Mouse (Mus musculus) limb, embryonic 11.5 days (tissue): ENCODE measurements around the gene Sbf2. TPM values are rescaled to one million over a fixed set of nuclear protein-coding genes. Genes with fewer than 3 reads are reported as not detected.
"Not testable (repeated sequence)": the region's sequence is repeated elsewhere in the genome, so short reads cannot be mapped to it uniquely, and the experiment has no call there.

Source experiments
- ATAC-seq: fragments of 200-750 bp; cut with Nextera tagmentation; 2 replicates; pipeline ENCODE4 v1.8.0; 2017; ENCODE audit warnings: low read depth; ENCODE audit not compliant: insufficient number of reproducible peaks, low FRiP score, low TSS enrichment
- DNase-seq: peaks from one replicate; pipeline ENCODE4 v3.0.0-alpha.2; 2015; ENCODE audit warnings: low spot score
- H3K27ac ChIP-seq: fragments of 300-500 bp; sonication (generic); replicated peaks from 2 replicates; pipeline ENCODE4 v1.5.1; 2014; ENCODE audit warnings: low read depth, mild to moderate bottlenecking, low read length
- H3K27me3 ChIP-seq: fragments of 300-500 bp; sonication (generic); 2 replicates; pipeline ENCODE4 v1.6.1; 2014; ENCODE audit warnings: mild to moderate bottlenecking, low read length, mixed read lengths; ENCODE audit not compliant: control insufficient read depth, insufficient read depth
- H3K36me3 ChIP-seq: fragments of 300-500 bp; sonication (generic); 2 replicates; pipeline ENCODE4 v1.6.1; 2014; ENCODE audit warnings: mild to moderate bottlenecking, low read length, moderate library complexity, mixed read lengths; ENCODE audit not compliant: control insufficient read depth, insufficient read depth
- H3K4me1 ChIP-seq: fragments of 300-500 bp; sonication (generic); 2 replicates; pipeline ENCODE4 v1.6.1; 2014; ENCODE audit warnings: low read length, mixed read lengths; ENCODE audit not compliant: control insufficient read depth, insufficient read depth
- H3K4me2 ChIP-seq: fragments of 300-500 bp; sonication (generic); 2 replicates; pipeline ENCODE4 v1.6.1; 2014; ENCODE audit warnings: low read depth, mild to moderate bottlenecking, moderate library complexity; ENCODE audit not compliant: severe bottlenecking
- H3K4me3 ChIP-seq: fragments of 300-500 bp; sonication (generic); 2 replicates; pipeline ENCODE4 v1.5.1; 2014; ENCODE audit warnings: low read depth, low read length
- H3K9ac ChIP-seq: fragments of 300-500 bp; sonication (generic); 2 replicates; pipeline ENCODE4 v1.6.1; 2014; ENCODE audit warnings: mild to moderate bottlenecking, low read length
- H3K9me3 ChIP-seq: fragments of 300-500 bp; sonication (generic); 2 replicates; pipeline ENCODE4 v1.6.1; 2016; ENCODE audit warnings: low read length; ENCODE audit not compliant: control insufficient read depth
- WGBS: fragments of 180-500 bp; shearing (Covaris S2); extraction: QIAGEN DNeasy Blood & Tissue Kit; methylation state at CpG from one replicate; pipeline ENCODE4 v1.1.7; 2014; 5-methylcytosine and 5-hydroxymethylcytosine counted together
- polyA plus RNA-seq: library from polyadenylated mRNA; unstranded; fragments of >200 nt; fragmentation: Nextera tagmentation; extraction: Ambion mirVana; gene quantifications from 2 replicates; pipeline ENCODE4 v1.2.1, GENCODE M21; 2014

The Sbf2 gene
- polyA plus RNA-seq, 1 experiment from 2014 or later, result 31.4 TPM

- Histone ChIP-seq H3K27ac (no peak overlapping the region), H3K36me3 (no peaks in the 10 kb centered on the region), H3K9me3 (no peaks in the 10 kb centered on the region), H3K27me3 (no peaks in the 10 kb centered on the region), H3K4me1 (no peaks in the 10 kb centered on the region), H3K4me2 (no peak overlapping the region), H3K4me3 (no peak overlapping the region), H3K9ac (no peak overlapping the region)
- ATAC-seq (no peak), DNase-seq (no peak)
- WGBS, result 87% methylated on average over 1 of the region's 1 CpGs
Observed at GRCm38 (mm10) chr7:110606906-110607305, 7.8 kb downstream of the Sbf2 start.

GRCm38 (mm10) chr7:110605476-110605875, 9.2 kb downstream of the Sbf2 start:
- Histone ChIP-seq H3K4me1 (no peaks in the 10 kb centered on the region), H3K27me3 (no peaks in the 10 kb centered on the region), H3K9ac (no peak overlapping the region), H3K36me3 (no peaks in the 10 kb centered on the region), H3K27ac (no peak overlapping the region), H3K4me3 (no peak overlapping the region), H3K4me2 (no peak overlapping the region), H3K9me3 (no peaks in the 10 kb centered on the region)
- 81% methylated on average over 4 of the region's 4 CpGs for WGBS
- no peak for ATAC-seq
- no peak for DNase-seq

- ATAC-seq (no peak), DNase-seq (no peak)
- no peaks in the 10 kb centered on the region for H3K9me3 ChIP-seq
- no peaks in the 10 kb centered on the region for H3K36me3 ChIP-seq
- no peaks in the 10 kb centered on the region for H3K4me1 ChIP-seq
- H3K9ac ChIP-seq, result no peak overlapping the region
- 94% methylated on average over 1 of the region's 1 CpGs for WGBS
- no peak overlapping the region for H3K27ac ChIP-seq
- no peak overlapping the region for H3K4me2 ChIP-seq
- H3K4me3 ChIP-seq, result no peak overlapping the region
- H3K27me3 ChIP-seq, result no peaks in the 10 kb centered on the region
Observed at GRCm38 (mm10) chr7:110597141-110597540, 17.6 kb downstream of the Sbf2 start.

GRCm38 (mm10) chr7:110593991-110594390, 20.7 kb downstream of the Sbf2 start:
- H3K27ac ChIP-seq, H3K4me3 ChIP-seq, H3K4me2 ChIP-seq, ATAC-seq, H3K4me1 ChIP-seq, H3K27me3 ChIP-seq, DNase-seq, H3K9ac ChIP-seq, H3K36me3 ChIP-seq, H3K9me3 ChIP-seq: not testable (repeated sequence)
- 91% methylated on average over 3 of the region's 3 CpGs for WGBS

- H3K4me1 ChIP-seq, result no peaks in the 10 kb centered on the region
- H3K27ac ChIP-seq, result no peak overlapping the region
- ATAC-seq, result no peak
- H3K4me3 ChIP-seq, result no peak overlapping the region
- no peak overlapping the region for H3K9ac ChIP-seq
- no peaks in the 10 kb centered on the region for H3K27me3 ChIP-seq
- H3K4me2 ChIP-seq, result no peak overlapping the region
- no peaks in the 10 kb centered on the region for H3K36me3 ChIP-seq
- 78% methylated on average over 1 of the region's 1 CpGs for WGBS
- DNase-seq, result no peak
- no peaks in the 10 kb centered on the region for H3K9me3 ChIP-seq
Observed at GRCm38 (mm10) chr7:110587721-110588120, 27.0 kb downstream of the Sbf2 start.

GRCm38 (mm10) chr7:110585250-110585649, 29.5 kb downstream of the Sbf2 start:
- DNase-seq (no peak), ATAC-seq (no peak)
- H3K9ac ChIP-seq, result no peak overlapping the region
- H3K4me1 ChIP-seq, result no peaks in the 10 kb centered on the region
- H3K4me3 ChIP-seq, result no peak overlapping the region
- H3K27ac ChIP-seq, result no peak overlapping the region
- WGBS, result 87% methylated on average over 2 of the region's 2 CpGs
- H3K9me3 ChIP-seq, result no peaks in the 10 kb centered on the region
- no peaks in the 10 kb centered on the region for H3K27me3 ChIP-seq
- no peak overlapping the region for H3K4me2 ChIP-seq
- no peaks in the 10 kb centered on the region for H3K36me3 ChIP-seq

- H3K4me1 ChIP-seq, result no peaks in the 10 kb centered on the region
- WGBS, result 63% methylated on average over 2 of the region's 2 CpGs
- no peak; the same call in 1 of the 2 replicates for ATAC-seq
- no peak for DNase-seq
- H3K9me3 ChIP-seq, result no peaks in the 10 kb centered on the region
- no peaks in the 10 kb centered on the region for H3K36me3 ChIP-seq
- no peak overlapping the region for H3K9ac ChIP-seq
- H3K4me3 ChIP-seq, result no peak overlapping the region
- no peaks in the 10 kb centered on the region for H3K27me3 ChIP-seq
- no peak overlapping the region for H3K4me2 ChIP-seq
- H3K27ac ChIP-seq, result no peak overlapping the region
Observed at GRCm38 (mm10) chr7:110584159-110584558, 30.6 kb downstream of the Sbf2 start.

GRCm38 (mm10) chr7:110583705-110584104, 31.0 kb downstream of the Sbf2 start:
- no peak overlapping the region for H3K27ac ChIP-seq
- 95% methylated on average over 3 of the region's 3 CpGs for WGBS
- ATAC-seq (peak; percentile 13; the same call in 1 of the 2 replicates), DNase-seq (no peak)
- no peaks in the 10 kb centered on the region for H3K9me3 ChIP-seq
- no peak overlapping the region for H3K9ac ChIP-seq
- no peak overlapping the region for H3K4me3 ChIP-seq
- H3K4me1 ChIP-seq, result no peaks in the 10 kb centered on the region
- no peaks in the 10 kb centered on the region for H3K27me3 ChIP-seq
- H3K36me3 ChIP-seq, result no peaks in the 10 kb centered on the region
- no peak overlapping the region for H3K4me2 ChIP-seq

- 89% methylated on average over 4 of the region's 4 CpGs for WGBS
- Histone ChIP-seq H3K4me3 (no peak overlapping the region), H3K9me3 (no peaks in the 10 kb centered on the region), H3K27me3 (no peaks in the 10 kb centered on the region), H3K36me3 (no peaks in the 10 kb centered on the region), H3K4me2 (no peak overlapping the region), H3K9ac (no peak overlapping the region), H3K4me1 (no peaks in the 10 kb centered on the region), H3K27ac (no peak overlapping the region)
- DNase-seq (no peak), ATAC-seq (no peak)
Observed at GRCm38 (mm10) chr7:110565815-110566549, 48.7 kb downstream of the Sbf2 start.
